Mouse (Mus musculus): ENCODE data around the gene Olfr638. TPM values are rescaled to one million over a fixed set of nuclear protein-coding genes. Genes with fewer than 3 reads are reported as not detected.
"Not testable (repeated sequence)": the region's sequence is repeated elsewhere in the genome, so short reads cannot be mapped to it uniquely, and the experiment has no call there.

Gene Olfr638
- polyA plus RNA-seq (2012; rRNA removed), result not detected in 2 replicates

- Histone ChIP-seq H3K27ac (ENCODE audit: insufficient read depth, low read length) (no peak within 1 kb of the TSS), H3K4me1 (ENCODE audit: control insufficient read depth, insufficient read depth, insufficient read length) (no peaks in the 10 kb centered on the region), H3K4me3 (ENCODE audit: extremely low read depth, insufficient read depth, insufficient read length) (no peak within 1 kb of the TSS), H3K27me3 (ENCODE audit: control insufficient read depth, insufficient read depth, low read length) (no peaks in the 10 kb centered on the region), H3K36me3 (ENCODE audit: control insufficient read depth, insufficient read depth, low read length) (no peaks in the 10 kb centered on the region)
- TF ChIP-seq CTCF (IDR thresholded peaks at IDR 0.05; ENCODE audit: extremely low read depth, insufficient read depth, insufficient read length, insufficient replicate concordance) (no peak), POLR2A (IDR thresholded peaks at IDR 0.05; ENCODE audit: low read depth, low read length) (no peak)
- DNase-seq (ENCODE audit: low read depth in 1 of 2, low spot score in 2 of 2), result no peak
Observed at GRCm38 (mm10) chr7:103998446-103998845, at the start of gene Olfr638. Olfr638 (plus strand) TSS chr7:103998746.

GRCm38 (mm10) chr7:103966873-103967272 lies 31.7 kb upstream of the Olfr638 start:
- H3K27ac ChIP-seq (ENCODE audit: insufficient read depth, low read length); H3K36me3 ChIP-seq (ENCODE audit: control insufficient read depth, insufficient read depth, low read length); DNase-seq (ENCODE audit: low read depth in 1 of 2, low spot score in 2 of 2); H3K27me3 ChIP-seq (ENCODE audit: control insufficient read depth, insufficient read depth, low read length); H3K4me1 ChIP-seq (ENCODE audit: control insufficient read depth, insufficient read depth, insufficient read length); H3K4me3 ChIP-seq (ENCODE audit: extremely low read depth, insufficient read depth, insufficient read length): not testable (repeated sequence)
- 96% methylated on average over 22 of the region's 22 CpGs for WGBS

GRCm38 (mm10) chr7:103970852-103971251 lies 27.7 kb upstream of the Olfr638 start, which contains the start of gene Olfr635:
Olfr635 (plus strand) TSS chr7:103971152.
- no peaks in the 10 kb centered on the region for H3K4me1 ChIP-seq (ENCODE audit: control insufficient read depth, insufficient read depth, insufficient read length)
- no peak for DNase-seq (ENCODE audit: low read depth in 1 of 2, low spot score in 2 of 2)
- H3K36me3 ChIP-seq (ENCODE audit: control insufficient read depth, insufficient read depth, low read length), result no peaks in the 10 kb centered on the region
- no peak within 1 kb of the TSS for H3K27ac ChIP-seq (ENCODE audit: insufficient read depth, low read length)
- no peak for TF ChIP-seq POLR2A (IDR thresholded peaks at IDR 0.05; ENCODE audit: low read depth, low read length)
- TF ChIP-seq CTCF (IDR thresholded peaks at IDR 0.05; ENCODE audit: extremely low read depth, insufficient read depth, insufficient read length, insufficient replicate concordance), result no peak
- H3K27me3 ChIP-seq (ENCODE audit: control insufficient read depth, insufficient read depth, low read length), result no peaks in the 10 kb centered on the region
- H3K4me3 ChIP-seq (ENCODE audit: extremely low read depth, insufficient read depth, insufficient read length), result no peak within 1 kb of the TSS
- 83% methylated on average over 1 of the region's 1 CpGs for WGBS

GRCm38 (mm10) chr7:103971782-103972181 lies 26.8 kb upstream of the Olfr638 start:
- DNase-seq (ENCODE audit: low read depth in 1 of 2, low spot score in 2 of 2), result no peak
- no peaks in the 10 kb centered on the region for H3K4me1 ChIP-seq (ENCODE audit: control insufficient read depth, insufficient read depth, insufficient read length)
- no peak overlapping the region for H3K27ac ChIP-seq (ENCODE audit: insufficient read depth, low read length)
- H3K4me3 ChIP-seq (ENCODE audit: extremely low read depth, insufficient read depth, insufficient read length), result no peak overlapping the region
- no peaks in the 10 kb centered on the region for H3K36me3 ChIP-seq (ENCODE audit: control insufficient read depth, insufficient read depth, low read length)
- 53% methylated on average over 1 of the region's 1 CpGs for WGBS
- no peaks in the 10 kb centered on the region for H3K27me3 ChIP-seq (ENCODE audit: control insufficient read depth, insufficient read depth, low read length)
- no peak for TF ChIP-seq POLR2A (IDR thresholded peaks at IDR 0.05; ENCODE audit: low read depth, low read length)
- no peak for TF ChIP-seq CTCF (IDR thresholded peaks at IDR 0.05; ENCODE audit: extremely low read depth, insufficient read depth, insufficient read length, insufficient replicate concordance)

- Histone ChIP-seq H3K4me3 (ENCODE audit: extremely low read depth, insufficient read depth, insufficient read length) (no peak overlapping the region), H3K27ac (ENCODE audit: insufficient read depth, low read length) (no peak overlapping the region), H3K27me3 (ENCODE audit: control insufficient read depth, insufficient read depth, low read length) (no peaks in the 10 kb centered on the region), H3K36me3 (ENCODE audit: control insufficient read depth, insufficient read depth, low read length) (no peaks in the 10 kb centered on the region), H3K4me1 (ENCODE audit: control insufficient read depth, insufficient read depth, insufficient read length) (no peaks in the 10 kb centered on the region)
- TF ChIP-seq POLR2A (IDR thresholded peaks at IDR 0.05; ENCODE audit: low read depth, low read length), result no peak
- no peak for TF ChIP-seq CTCF (IDR thresholded peaks at IDR 0.05; ENCODE audit: extremely low read depth, insufficient read depth, insufficient read length, insufficient replicate concordance)
- no peak for DNase-seq (ENCODE audit: low read depth in 1 of 2, low spot score in 2 of 2)
Observed at GRCm38 (mm10) chr7:103999124-103999523, 578 bp downstream of the Olfr638 start.

GRCm38 (mm10) chr7:104017203-104017602 lies 18.7 kb downstream of the Olfr638 start, which contains the start of gene Olfr639:
Olfr639 (minus strand) TSS chr7:104017303.
- Histone ChIP-seq H3K36me3 (ENCODE audit: control insufficient read depth, insufficient read depth, low read length) (no peaks in the 10 kb centered on the region), H3K27ac (ENCODE audit: insufficient read depth, low read length) (no peak within 1 kb of the TSS), H3K4me3 (ENCODE audit: extremely low read depth, insufficient read depth, insufficient read length) (no peak within 1 kb of the TSS), H3K27me3 (ENCODE audit: control insufficient read depth, insufficient read depth, low read length) (no peaks in the 10 kb centered on the region), H3K4me1 (ENCODE audit: control insufficient read depth, insufficient read depth, insufficient read length) (no peaks in the 10 kb centered on the region)
- no peak for TF ChIP-seq POLR2A (IDR thresholded peaks at IDR 0.05; ENCODE audit: low read depth, low read length)
- no peak for TF ChIP-seq CTCF (IDR thresholded peaks at IDR 0.05; ENCODE audit: extremely low read depth, insufficient read depth, insufficient read length, insufficient replicate concordance)
- DNase-seq (ENCODE audit: low read depth in 1 of 2, low spot score in 2 of 2), result no peak

- TF ChIP-seq POLR2A (IDR thresholded peaks at IDR 0.05; ENCODE audit: low read depth, low read length) (no peak), CTCF (IDR thresholded peaks at IDR 0.05; ENCODE audit: extremely low read depth, insufficient read depth, insufficient read length, insufficient replicate concordance) (no peak)
- H3K27me3 ChIP-seq (ENCODE audit: control insufficient read depth, insufficient read depth, low read length), result no peaks in the 10 kb centered on the region
- no peaks in the 10 kb centered on the region for H3K36me3 ChIP-seq (ENCODE audit: control insufficient read depth, insufficient read depth, low read length)
- no peak for DNase-seq (ENCODE audit: low read depth in 1 of 2, low spot score in 2 of 2)
- H3K4me1 ChIP-seq (ENCODE audit: control insufficient read depth, insufficient read depth, insufficient read length), result no peaks in the 10 kb centered on the region
- no peak overlapping the region for H3K4me3 ChIP-seq (ENCODE audit: extremely low read depth, insufficient read depth, insufficient read length)
- WGBS, result 83% methylated on average over 1 of the region's 1 CpGs
- no peak overlapping the region for H3K27ac ChIP-seq (ENCODE audit: insufficient read depth, low read length)
Observed at GRCm38 (mm10) chr7:104018953-104019352, 20.4 kb downstream of the Olfr638 start.

Data from spleen, adult 2 months (tissue).